Mouse (Mus musculus) forebrain, embryonic 14.5 days (tissue): ENCODE results near the gene Slc16a14. TPM values are rescaled to one million over a fixed set of nuclear protein-coding genes. Genes with fewer than 3 reads are reported as not detected.

ENCODE experiments used
- ATAC-seq: fragments of 200-750 bp; cut with Nextera tagmentation; 2 replicates; pipeline ENCODE4 v1.8.0; 2017; ENCODE audit warnings: mild to moderate bottlenecking, moderate library complexity
- DNase-seq: peaks from one replicate; pipeline ENCODE4 v3.0.0-alpha.2; 2015; ENCODE audit warnings: low spot score
- H3K27ac ChIP-seq: fragments of 300-500 bp; sonication (generic); 2 replicates; pipeline ENCODE4 v1.5.1; 2014; ENCODE audit warnings: low read depth, mild to moderate bottlenecking, control low read depth, low read length, moderate library complexity
- H3K27me3 ChIP-seq: fragments of 300-500 bp; sonication (generic); replicated peaks from 2 replicates; pipeline ENCODE4 v1.6.1; 2014; ENCODE audit warnings: low read length, control low read depth, mixed read lengths; ENCODE audit not compliant: control insufficient read depth, insufficient read depth
- H3K36me3 ChIP-seq: fragments of 300-500 bp; sonication (generic); 2 replicates; pipeline ENCODE4 v1.6.1; 2014; ENCODE audit warnings: low read length, control low read depth; ENCODE audit not compliant: control insufficient read depth, insufficient read depth
- H3K4me1 ChIP-seq: fragments of 300-500 bp; sonication (generic); 2 replicates; pipeline ENCODE4 v1.6.1; 2014; ENCODE audit warnings: antibody characterized with exemption, low read length, control low read depth; ENCODE audit not compliant: control insufficient read depth, insufficient read depth
- H3K4me2 ChIP-seq: fragments of 300-500 bp; sonication (generic); 2 replicates; pipeline ENCODE4 v1.6.1; 2014; ENCODE audit warnings: mild to moderate bottlenecking, control low read depth, low read length
- H3K4me3 ChIP-seq: fragments of 300-500 bp; sonication (generic); 2 replicates; pipeline ENCODE4 v1.5.1; 2014; ENCODE audit warnings: low read depth, low read length, control low read depth
- H3K9ac ChIP-seq: fragments of 300-500 bp; sonication (generic); 2 replicates; pipeline ENCODE4 v1.6.1; 2014; ENCODE audit warnings: mild to moderate bottlenecking, low read length, control low read depth, moderate library complexity
- H3K9me3 ChIP-seq: fragments of 300-500 bp; sonication (generic); replicated peaks from 2 replicates; pipeline ENCODE4 v1.6.1; 2016; ENCODE audit warnings: low read length, control low read depth, mixed read lengths; ENCODE audit not compliant: control insufficient read depth
- WGBS: fragments of 180-500 bp; shearing (Covaris S2); extraction: QIAGEN DNeasy Blood & Tissue Kit; methylation state at CpG from one replicate; pipeline ENCODE4 v1.1.7; 2014; 5-methylcytosine and 5-hydroxymethylcytosine counted together
- polyA plus RNA-seq: library from polyadenylated mRNA; unstranded; fragments of >200 nt; fragmentation: Nextera tagmentation; extraction: Ambion mirVana; gene quantifications from 2 replicates; pipeline ENCODE4 v1.2.1, GENCODE M21; 2014

Gene Slc16a14
- polyA plus RNA-seq, 1 experiment from 2014 or later: 9.1 TPM

DNA sequence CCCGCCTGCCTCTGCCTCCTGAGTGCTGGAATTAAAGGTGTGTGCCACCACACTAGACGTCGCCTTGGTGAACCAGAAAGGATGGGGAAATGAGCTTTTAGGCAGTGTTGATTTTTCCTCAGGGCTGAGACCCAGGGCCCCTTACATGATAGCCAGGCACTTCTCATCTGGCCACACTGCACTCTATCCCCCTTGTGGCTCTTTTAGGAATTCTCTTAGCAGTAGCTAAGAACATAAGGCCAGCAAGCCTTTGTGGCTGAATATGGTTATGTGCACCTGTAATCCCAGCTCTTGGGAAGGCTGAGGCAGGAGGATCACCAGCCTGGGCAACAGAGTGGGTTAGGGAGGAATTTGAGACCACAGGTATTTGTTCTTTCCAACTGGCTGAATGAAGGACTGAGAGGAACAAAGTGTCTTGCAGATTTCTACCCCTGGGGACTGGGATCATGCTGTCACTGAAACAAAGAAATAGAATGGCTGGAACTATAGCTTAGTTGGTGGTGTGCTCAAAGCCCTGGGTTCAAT, 68.2 kb downstream of the Slc16a14 start:
- ATAC-seq (no peak), DNase-seq (no peak)
- H3K4me1 ChIP-seq: no peaks in the 10 kb centered on the region
- no peak overlapping the region for H3K4me3 ChIP-seq
- no peak overlapping the region for H3K4me2 ChIP-seq
- H3K9ac ChIP-seq: no peak overlapping the region
- no peaks in the 10 kb centered on the region for H3K9me3 ChIP-seq
- 88% methylated on average over 3 of the region's 3 CpGs for WGBS
- no peaks in the 10 kb centered on the region for H3K36me3 ChIP-seq
- H3K27me3 ChIP-seq: no peaks in the 10 kb centered on the region
- no peak overlapping the region for H3K27ac ChIP-seq

GRCm38 (mm10) chr1:84866231-84866630, 68.7 kb downstream of the Slc16a14 start:
- no peaks in the 10 kb centered on the region for H3K27me3 ChIP-seq
- ATAC-seq (no peak), DNase-seq (no peak)
- no peak overlapping the region for H3K9ac ChIP-seq
- WGBS: 86% methylated on average over 6 of the region's 6 CpGs
- no peaks in the 10 kb centered on the region for H3K4me1 ChIP-seq
- H3K4me2 ChIP-seq: no peak overlapping the region
- no peaks in the 10 kb centered on the region for H3K36me3 ChIP-seq
- no peaks in the 10 kb centered on the region for H3K9me3 ChIP-seq
- no peak overlapping the region for H3K4me3 ChIP-seq
- H3K27ac ChIP-seq: no peak overlapping the region

- Histone ChIP-seq H3K9ac (no peak overlapping the region), H3K9me3 (no peaks in the 10 kb centered on the region), H3K4me1 (no peaks in the 10 kb centered on the region), H3K4me3 (no peak overlapping the region), H3K36me3 (no peaks in the 10 kb centered on the region), H3K27me3 (no peaks in the 10 kb centered on the region), H3K27ac (no peak overlapping the region), H3K4me2 (no peak overlapping the region)
- no peak for DNase-seq
- 74% methylated on average over 2 of the region's 2 CpGs for WGBS
- ATAC-seq: no peak
These were observed 70.3 kb downstream of the Slc16a14 start for GRCm38 (mm10) chr1:84864645-84865044.

DNA sequence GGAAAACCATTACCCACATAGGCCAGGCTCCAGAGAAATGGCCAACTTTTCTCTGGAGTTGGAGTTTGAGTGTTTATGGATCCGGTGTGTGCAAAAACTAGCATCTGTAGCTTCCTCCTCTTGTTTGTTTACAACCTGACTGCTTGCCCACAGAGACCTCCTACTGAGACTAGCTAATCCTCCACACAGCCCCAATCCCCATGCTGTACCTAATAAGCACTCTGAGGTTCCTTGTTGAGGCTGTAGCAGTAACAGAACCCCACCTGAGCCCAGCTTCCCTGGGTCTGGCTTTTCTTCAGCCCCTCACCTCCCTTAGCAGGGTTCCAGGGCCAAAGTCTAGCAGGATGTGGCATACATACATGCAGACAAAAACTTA, 73.7 kb downstream of the Slc16a14 start:
- Histone ChIP-seq H3K4me3 (no peak overlapping the region), H3K4me1 (no peaks in the 10 kb centered on the region), H3K9me3 (no peaks in the 10 kb centered on the region), H3K4me2 (no peak overlapping the region), H3K27ac (no peak overlapping the region), H3K9ac (no peak overlapping the region), H3K27me3 (no peaks in the 10 kb centered on the region), H3K36me3 (no peaks in the 10 kb centered on the region)
- 81% methylated on average over 1 of the region's 1 CpGs for WGBS
- ATAC-seq (no peak), DNase-seq (no peak)

DNA sequence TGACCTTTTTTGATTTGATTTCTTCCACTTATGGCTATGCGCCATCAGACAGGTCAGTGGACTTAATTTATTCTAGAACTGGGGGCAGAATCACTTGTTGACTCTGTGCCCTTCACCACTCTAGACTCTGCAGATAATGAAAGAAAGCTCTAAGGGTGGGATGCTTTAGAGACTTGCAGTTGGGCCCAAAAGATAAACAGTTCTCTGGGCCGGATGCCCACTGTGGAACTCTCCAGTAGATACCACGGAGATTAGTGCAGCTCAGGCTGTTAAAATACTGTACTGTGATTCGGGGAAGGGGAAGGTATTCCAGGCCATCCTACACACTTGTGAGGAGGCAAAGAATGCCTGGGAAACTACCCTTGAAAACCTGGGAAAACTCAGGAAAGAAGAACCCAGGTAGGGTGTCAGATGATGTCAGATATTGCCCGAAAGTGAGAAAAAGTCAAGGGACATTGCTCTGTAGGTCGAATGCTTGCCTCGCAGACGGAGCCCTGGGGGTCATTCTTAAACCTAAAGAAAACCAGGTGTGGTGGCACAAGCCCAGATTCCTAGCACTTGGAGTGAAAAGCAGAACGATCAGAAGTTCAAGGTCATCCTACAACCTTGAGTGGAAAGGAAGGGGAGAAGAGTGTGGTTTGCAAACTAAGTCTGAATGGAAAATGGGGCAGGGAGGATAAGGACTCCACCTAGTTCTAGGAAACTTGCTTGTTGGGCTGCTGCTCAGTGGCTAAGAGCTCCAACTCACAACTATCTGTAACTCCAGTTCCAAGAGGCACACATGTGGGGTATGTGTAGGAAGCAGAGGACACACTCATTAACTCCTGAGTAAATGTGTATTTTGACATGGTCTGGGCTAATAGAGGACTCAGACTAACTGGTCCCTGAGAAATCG, 74.3 kb downstream of the Slc16a14 start:
- Histone ChIP-seq H3K9me3 (no peaks in the 10 kb centered on the region), H3K27ac (no peak overlapping the region), H3K4me3 (no peak overlapping the region), H3K4me1 (no peaks in the 10 kb centered on the region), H3K9ac (no peak overlapping the region), H3K27me3 (no peaks in the 10 kb centered on the region), H3K4me2 (no peak overlapping the region), H3K36me3 (no peaks in the 10 kb centered on the region)
- DNase-seq (no peak), ATAC-seq (no peak)
- 83% methylated on average over 10 of the region's 10 CpGs for WGBS

- DNase-seq (no peak), ATAC-seq (no peak)
- 94% methylated on average over 6 of the region's 6 CpGs for WGBS
These were observed 75.3 kb downstream of the Slc16a14 start for GRCm38 (mm10) chr1:84859597-84859996.

More at GRCm38 (mm10) chr1:84859597-84859996, 75.3 kb downstream of the Slc16a14 start:
- Histone ChIP-seq H3K36me3 (no peaks in the 10 kb centered on the region), H3K4me2 (no peak overlapping the region), H3K27ac (no peak overlapping the region), H3K27me3 (no peaks in the 10 kb centered on the region), H3K4me3 (no peak overlapping the region), H3K9me3 (no peaks in the 10 kb centered on the region), H3K9ac (no peak overlapping the region), H3K4me1 (no peaks in the 10 kb centered on the region)

Other genes starting within 250 kb of the Slc16a14 start
- 103 and 144 TPM in 2 replicates for gene Dner, start 238.9 kb downstream of the Slc16a14 start, polyA plus RNA-seq
- 6.3 and 7.5 TPM in 2 replicates for gene Fbxo36, start 95.3 kb downstream of the Slc16a14 start, polyA plus RNA-seq
- gene Trip12, start 94.6 kb downstream of the Slc16a14 start, polyA plus RNA-seq: 50.8 and 64.6 TPM in 2 replicates
- not detected in 2 replicates for gene Gm10553, start 165.0 kb upstream of the Slc16a14 start, polyA plus RNA-seq
- not detected in 2 replicates for gene A530032D15Rik, start 174.7 kb upstream of the Slc16a14 start, polyA plus RNA-seq